Mouse (Mus musculus) hindbrain, postnatal 0 days (tissue): ENCODE measurements around the gene Shc4. TPM values are rescaled to one million over a fixed set of nuclear protein-coding genes. Genes with fewer than 3 reads are reported as not detected.

Experiments
- ATAC-seq: fragments of 200-750 bp; cut with Nextera tagmentation; 2 replicates; pipeline ENCODE4 v1.8.0; 2017; ENCODE audit warnings: mild to moderate bottlenecking, moderate TSS enrichment, moderate library complexity
- DNase-seq: peaks from one replicate; pipeline ENCODE4 v3.0.0-alpha.2; 2015; ENCODE audit warnings: low spot score
- H3K27ac ChIP-seq: fragments of 300-500 bp; sonication (generic); 2 replicates; pipeline ENCODE4 v1.5.1; 2014; ENCODE audit warnings: mild to moderate bottlenecking
- H3K27me3 ChIP-seq: fragments of 300-500 bp; sonication (generic); 2 replicates; pipeline ENCODE4 v1.6.1; 2014; ENCODE audit warnings: low read length, mixed read lengths; ENCODE audit not compliant: insufficient read depth
- H3K36me3 ChIP-seq: fragments of 300-500 bp; sonication (generic); 2 replicates; pipeline ENCODE4 v1.6.1; 2014; ENCODE audit warnings: low read length, mixed read lengths; ENCODE audit not compliant: insufficient read depth
- H3K4me1 ChIP-seq: fragments of 300-500 bp; sonication (generic); 2 replicates; pipeline ENCODE4 v1.6.1; 2014; ENCODE audit warnings: antibody characterized with exemption, low read length, mixed read lengths; ENCODE audit not compliant: insufficient read depth
- H3K4me2 ChIP-seq: fragments of 300-500 bp; sonication (generic); 2 replicates; pipeline ENCODE4 v1.6.1; 2014; ENCODE audit warnings: low read depth, mild to moderate bottlenecking, low read length, moderate library complexity, mixed read lengths
- H3K4me3 ChIP-seq: fragments of 300-500 bp; sonication (generic); 2 replicates; pipeline ENCODE4 v1.5.1; 2014; ENCODE audit warnings: low read length
- H3K9ac ChIP-seq: fragments of 300-500 bp; sonication (generic); replicated peaks from 2 replicates; pipeline ENCODE4 v1.6.1; 2014; ENCODE audit warnings: mild to moderate bottlenecking, low read length, moderate library complexity, mixed read lengths
- H3K9me3 ChIP-seq: fragments of 300-500 bp; sonication (generic); 2 replicates; pipeline ENCODE4 v1.6.1; 2016; ENCODE audit warnings: low read length, mixed read lengths
- CTCF ChIP-seq: IDR thresholded peaks from 2 replicates; pipeline ENCODE4 v1.5.1; 2016; ENCODE audit warnings: antibody characterized with exemption, control low read depth, low read depth
- WGBS: fragments of 180-500 bp; shearing (Covaris S2); extraction: QIAGEN DNeasy Blood & Tissue Kit; methylation state at CpG from one replicate; pipeline ENCODE4 v1.1.7; 2014; 5-methylcytosine and 5-hydroxymethylcytosine counted together
- polyA plus RNA-seq: library from polyadenylated mRNA; unstranded; fragments of >200 nt; fragmentation: Nextera tagmentation; extraction: Ambion mirVana; gene quantifications from 2 replicates; pipeline ENCODE4 v1.2.1, GENCODE M21; 2015
- total RNA-seq: library from RNA; depleted of rRNA; stranded (reverse); fragments of >200 nt; gene quantifications from 2 replicates; pipeline ENCODE4 v1.2.3, GENCODE M21; 2014

The Shc4 gene
- total and polyA plus RNA-seq, 2 experiments from 2014 or later: 3.9 to 9.1 TPM

- Histone ChIP-seq H3K4me3 (peak within 1 kb of the TSS; percentile 77), H3K4me1 (no peaks in the 10 kb centered on the region), H3K27me3 (no peaks in the 10 kb centered on the region), H3K9ac (peak within 1 kb of the TSS; percentile 51), H3K9me3 (no peaks in the 10 kb centered on the region), H3K27ac (no peak within 1 kb of the TSS), H3K36me3 (no peaks in the 10 kb centered on the region), H3K4me2 (peak within 1 kb of the TSS; percentile 69)
- DNase-seq (peak; percentile 98), ATAC-seq (peak; percentile 100)
- WGBS: under 1% methylated on average over 50 of the region's 50 CpGs
- peak; percentile 68 for TF ChIP-seq CTCF
Measured at GRCm38 (mm10) chr2:125624837-125625351, 99.1 kb downstream of the Shc4 start, which contains the start of gene Cep152. Cep152 (minus strand) TSS chr2:125625113.

- ATAC-seq: no peak
Measured at GRCm38 (mm10) chr2:125624127-125624685, 99.7 kb downstream of the Shc4 start.

GRCm38 (mm10) chr2:125623211-125623610, 100.7 kb downstream of the Shc4 start:
- WGBS: 94% methylated on average over 15 of the region's 15 CpGs
- no peak for TF ChIP-seq CTCF
- Histone ChIP-seq H3K9ac (no peak overlapping the region), H3K4me3 (no peak overlapping the region), H3K27ac (no peak overlapping the region), H3K4me1 (no peaks in the 10 kb centered on the region), H3K36me3 (no peaks in the 10 kb centered on the region), H3K9me3 (no peaks in the 10 kb centered on the region), H3K4me2 (no peak overlapping the region), H3K27me3 (no peaks in the 10 kb centered on the region)
- DNase-seq: no peak
- ATAC-seq: no peak

More at GRCm38 (mm10) chr2:125624127-125624685, 99.7 kb downstream of the Shc4 start:
- DNase-seq: peak; percentile 28
- WGBS: 18% methylated on average over 9 of the region's 9 CpGs
- no peak for TF ChIP-seq CTCF
- peak overlapping the region; percentile 51 for H3K9ac ChIP-seq
- H3K9me3 ChIP-seq: no peaks in the 10 kb centered on the region
- H3K4me1 ChIP-seq: no peaks in the 10 kb centered on the region
- no peaks in the 10 kb centered on the region for H3K27me3 ChIP-seq
- H3K4me3 ChIP-seq: peak overlapping the region; percentile 77
- H3K36me3 ChIP-seq: no peaks in the 10 kb centered on the region
- H3K4me2 ChIP-seq: peak overlapping the region; percentile 69
- no peak overlapping the region for H3K27ac ChIP-seq

GRCm38 (mm10) chr2:125620213-125620907, 103.6 kb downstream of the Shc4 start:
- Histone ChIP-seq H3K4me3 (no peak overlapping the region), H3K4me1 (no peaks in the 10 kb centered on the region), H3K27ac (no peak overlapping the region), H3K27me3 (no peaks in the 10 kb centered on the region), H3K4me2 (no peak overlapping the region), H3K9ac (no peak overlapping the region), H3K36me3 (0 out of 2 replicates have a peak, but pooled peaks cover 8% of the 10 kb centered on the region), H3K9me3 (no peaks in the 10 kb centered on the region)
- DNase-seq (no peak), ATAC-seq (no peak)
- WGBS: 53% methylated on average over 25 of the region's 25 CpGs
- TF ChIP-seq CTCF: no peak

- Histone ChIP-seq H3K9me3 (no peaks in the 10 kb centered on the region), H3K36me3 (peaks cover 21% of the 10 kb centered on the region; the same call in 1 of the 2 replicates), H3K4me3 (no peak overlapping the region), H3K27me3 (no peaks in the 10 kb centered on the region), H3K4me1 (no peaks in the 10 kb centered on the region), H3K27ac (no peak overlapping the region), H3K9ac (no peak overlapping the region), H3K4me2 (no peak overlapping the region)
- WGBS: 83% methylated on average over 8 of the region's 8 CpGs
- ATAC-seq (no peak), DNase-seq (no peak)
- no peak for TF ChIP-seq CTCF
Measured at GRCm38 (mm10) chr2:125615858-125616424, 108.0 kb downstream of the Shc4 start.

- Histone ChIP-seq H3K4me2 (no peak overlapping the region), H3K4me1 (no peaks in the 10 kb centered on the region), H3K9me3 (no peaks in the 10 kb centered on the region), H3K36me3 (peaks cover 21% of the 10 kb centered on the region; the same call in 1 of the 2 replicates), H3K4me3 (no peak overlapping the region), H3K9ac (no peak overlapping the region), H3K27me3 (no peaks in the 10 kb centered on the region), H3K27ac (no peak overlapping the region)
- no peak for TF ChIP-seq CTCF
- no peak for DNase-seq
- 97% methylated on average over 7 of the region's 7 CpGs for WGBS
- ATAC-seq: no peak
Measured at GRCm38 (mm10) chr2:125615440-125615839, 108.5 kb downstream of the Shc4 start.
